Mouse (Mus musculus) layer of hippocampus, adult 8-10 months (tissue): Measurements from ENCODE around the gene Ank3. TPM values are rescaled to one million over a fixed set of nuclear protein-coding genes. Genes with fewer than 3 reads are reported as not detected.
"Not testable (repeated sequence)": the region's sequence is repeated elsewhere in the genome, so short reads cannot be mapped to it uniquely, and the experiment has no call there.

Experiments
- DNase-seq, 2 experiments: peaks; one replicate each; pipeline ENCODE4 v3.0.0; 2022; ENCODE audit warnings: low spot score in 2 of 2
- total RNA-seq, 4 experiments: library from RNA; stranded (reverse); gene quantifications; 2 replicates each; pipeline ENCODE4 v1.2.4; 2022

The Ank3 gene
- total RNA-seq, 4 experiments from 2014 or later = 396 to 490 (median 435) TPM

DNA sequence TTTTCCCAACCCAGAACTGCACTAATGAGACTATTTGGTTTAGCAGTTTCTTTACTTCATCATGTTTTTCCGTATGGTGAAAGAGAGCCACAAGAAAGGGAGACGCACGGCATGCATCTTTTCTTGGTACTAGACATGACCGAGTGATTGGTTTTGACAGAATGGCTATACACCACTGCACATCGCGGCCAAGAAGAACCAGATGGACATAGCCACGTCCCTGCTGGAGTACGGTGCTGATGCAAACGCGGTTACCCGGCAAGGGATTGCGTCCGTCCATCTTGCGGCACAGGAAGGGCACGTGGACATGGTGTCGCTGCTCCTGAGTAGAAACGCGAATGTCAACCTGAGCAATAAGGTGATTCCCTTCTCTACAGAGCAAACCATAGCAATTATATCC, 493.6 kb downstream of the Ank3 start:
- DNase-seq = no peak

DNA sequence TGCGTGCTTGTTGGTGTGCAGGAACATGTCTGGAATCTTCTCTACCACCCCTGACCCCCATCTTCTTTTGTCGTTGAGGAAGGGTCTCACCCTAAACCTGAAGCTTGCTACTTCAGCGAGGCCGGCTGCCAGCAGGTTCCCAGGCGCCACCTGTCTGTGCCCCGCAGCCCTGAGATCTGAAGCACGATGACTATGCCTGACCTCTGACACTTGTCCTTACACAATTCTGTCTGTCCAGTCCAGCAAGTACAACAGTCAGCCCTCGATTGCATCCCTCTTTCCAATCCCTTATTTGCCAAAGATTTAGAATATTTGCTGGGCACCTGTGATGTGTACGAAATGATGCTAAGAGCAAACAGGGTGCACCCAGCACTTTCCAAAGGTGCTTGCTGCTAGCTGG, 497.0 kb downstream of the Ank3 start:
- no peak for DNase-seq

DNA sequence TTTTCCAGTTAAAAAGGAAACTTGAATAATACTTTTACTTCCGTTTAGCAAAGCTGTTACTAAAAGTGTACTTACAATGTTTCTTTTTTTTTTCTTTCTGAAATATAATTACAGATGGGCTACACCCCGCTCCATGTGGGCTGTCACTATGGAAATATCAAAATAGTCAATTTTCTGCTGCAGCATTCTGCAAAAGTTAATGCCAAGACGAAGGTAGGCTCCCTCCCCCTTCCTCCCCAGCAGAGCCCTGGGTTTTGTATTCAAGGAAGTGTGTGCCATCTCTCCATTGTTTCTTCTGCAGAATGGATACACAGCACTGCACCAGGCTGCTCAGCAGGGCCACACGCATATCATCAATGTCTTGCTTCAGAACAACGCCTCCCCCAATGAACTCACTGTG, 499.4 kb downstream of the Ank3 start:
- peak; percentile 43 to 52 for DNase-seq

DNA sequence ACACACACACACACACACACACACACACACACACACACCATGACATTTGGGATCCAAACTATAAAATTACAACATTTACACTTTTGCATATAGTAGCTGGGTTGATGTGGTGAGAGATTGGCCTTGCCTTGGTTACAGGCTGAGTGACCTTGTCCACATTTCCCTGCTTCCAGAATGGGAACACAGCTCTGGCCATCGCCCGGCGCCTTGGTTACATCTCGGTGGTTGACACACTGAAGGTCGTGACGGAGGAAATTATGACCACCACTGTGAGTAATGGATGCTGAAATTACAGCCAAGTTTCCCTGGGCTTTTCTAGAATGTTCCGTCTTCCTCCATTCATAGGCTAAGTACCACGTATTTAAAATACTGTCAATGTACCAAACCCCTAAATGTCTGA, 500.2 kb downstream of the Ank3 start:
- no peak for DNase-seq

DNA sequence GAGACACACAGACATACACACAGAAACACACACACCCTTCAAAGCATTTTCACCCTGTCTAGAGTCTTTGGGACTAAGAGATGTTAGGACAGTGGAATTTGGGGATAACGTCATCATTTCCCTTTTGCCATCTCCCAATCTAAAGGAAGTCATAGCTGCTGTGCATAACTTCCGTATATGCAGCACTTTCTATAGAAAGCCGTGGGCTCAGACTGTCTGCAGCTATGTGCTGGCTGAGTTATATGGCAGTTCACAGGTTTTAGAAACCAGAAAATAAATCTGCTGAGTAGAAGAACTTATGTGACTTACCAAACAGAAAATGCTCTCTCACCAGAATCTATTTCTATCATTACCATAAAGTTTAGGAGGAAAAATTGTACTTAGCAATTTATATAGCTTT, 501.2 kb downstream of the Ank3 start:
- no peak for DNase-seq

DNA sequence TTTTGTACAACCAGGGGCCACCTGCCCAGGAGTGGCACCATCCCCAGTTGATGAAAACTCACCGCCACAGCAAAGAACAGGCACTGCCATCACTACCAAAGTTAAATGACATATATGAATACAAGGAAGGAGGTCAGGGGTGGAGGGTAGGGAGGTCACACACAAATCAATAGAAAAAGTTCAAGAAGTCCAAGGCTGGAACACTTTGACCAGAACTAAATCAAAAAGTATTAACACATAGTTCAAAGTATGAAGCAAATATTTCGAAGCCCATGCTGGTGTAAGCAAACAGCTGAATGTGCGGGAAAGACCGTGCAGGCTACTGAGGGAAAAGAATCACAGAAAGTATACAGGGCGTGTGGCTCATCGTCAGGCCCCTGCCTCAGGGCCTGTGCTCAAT, 503.5 kb downstream of the Ank3 start:
- no peak for DNase-seq

DNA sequence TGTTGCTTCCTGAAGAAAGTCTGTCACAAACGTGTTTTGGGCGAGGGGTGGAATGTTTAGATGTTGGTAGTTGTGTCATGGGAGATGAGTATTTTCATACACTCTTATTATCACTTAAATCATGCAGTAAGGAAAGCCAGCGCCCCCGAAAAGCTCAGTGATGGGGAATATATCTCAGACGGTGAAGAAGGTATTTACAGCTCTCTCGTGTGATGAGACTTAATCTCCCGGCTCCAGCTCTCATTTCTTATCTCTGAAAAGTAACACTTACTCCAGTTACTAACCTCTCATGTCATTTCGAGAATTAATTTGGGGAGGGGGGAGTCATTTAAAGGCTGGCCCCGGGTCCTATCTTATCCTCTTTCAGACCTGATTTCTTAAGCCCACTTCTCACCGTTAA, 505.7 kb downstream of the Ank3 start:
- no peak for DNase-seq

DNA sequence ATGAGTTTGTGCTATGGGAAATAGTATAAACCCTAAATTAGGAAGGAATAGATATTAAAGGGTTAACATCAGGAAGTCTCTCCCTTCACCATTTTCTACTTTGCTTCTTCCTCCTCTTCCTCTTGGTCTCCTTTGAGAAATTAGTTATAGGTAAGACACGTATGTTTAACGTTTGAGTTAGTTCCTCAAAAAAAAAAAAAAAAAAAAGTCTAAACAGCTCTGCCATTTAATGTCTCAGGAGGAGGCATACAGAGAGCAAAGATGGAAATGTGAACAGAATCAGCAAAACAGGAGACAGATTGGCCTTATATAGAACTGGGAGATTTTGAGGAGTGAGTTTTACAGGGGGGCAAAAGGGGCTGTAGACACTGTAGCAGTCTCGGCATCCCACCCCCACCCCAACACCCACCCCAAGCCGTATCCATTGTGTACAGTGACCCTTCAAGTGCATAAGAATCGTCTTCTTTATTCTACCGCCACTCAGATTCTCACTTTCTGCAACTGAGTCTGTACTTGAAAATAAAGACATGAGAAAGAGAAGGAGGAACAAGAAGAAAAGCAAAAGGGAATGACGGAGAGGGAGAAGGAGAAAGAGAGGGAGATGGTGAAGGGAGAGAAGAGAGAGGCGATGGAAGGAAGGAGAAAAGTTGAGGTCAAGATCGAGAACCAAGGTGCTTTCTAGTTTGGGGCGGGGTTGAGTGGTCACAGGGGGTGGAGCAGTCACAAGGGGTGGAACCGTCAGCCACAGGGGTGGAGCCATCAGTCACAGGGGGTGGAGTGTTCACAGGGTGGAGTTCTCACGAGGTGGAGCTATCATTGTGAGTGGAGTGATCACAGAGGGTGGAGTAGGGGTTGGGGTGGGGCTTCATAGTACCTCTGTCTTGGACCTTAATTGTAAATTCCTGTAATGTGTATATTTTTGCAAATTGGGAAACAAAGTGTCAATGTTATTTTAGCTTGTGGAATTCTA, 509.5 kb downstream of the Ank3 start:
- no peak for DNase-seq

DNA sequence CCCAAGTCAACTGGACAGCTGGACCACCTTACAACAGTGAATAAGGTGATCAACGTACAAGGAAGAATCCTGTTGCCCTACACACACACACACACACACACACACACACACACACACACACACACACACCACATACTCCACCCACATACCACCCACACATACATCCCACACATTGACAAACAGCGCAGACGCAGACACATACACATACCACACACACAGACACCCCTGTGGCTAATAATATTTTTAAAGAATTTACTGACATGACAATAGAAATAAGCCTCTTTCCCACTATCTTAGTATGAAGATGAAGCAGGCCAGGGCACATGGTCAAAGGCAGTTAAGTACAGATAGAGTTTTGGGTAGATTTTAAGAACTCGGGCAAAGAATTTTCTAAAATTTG, 511.3 kb downstream of the Ank3 start:
- DNase-seq = no peak

DNA sequence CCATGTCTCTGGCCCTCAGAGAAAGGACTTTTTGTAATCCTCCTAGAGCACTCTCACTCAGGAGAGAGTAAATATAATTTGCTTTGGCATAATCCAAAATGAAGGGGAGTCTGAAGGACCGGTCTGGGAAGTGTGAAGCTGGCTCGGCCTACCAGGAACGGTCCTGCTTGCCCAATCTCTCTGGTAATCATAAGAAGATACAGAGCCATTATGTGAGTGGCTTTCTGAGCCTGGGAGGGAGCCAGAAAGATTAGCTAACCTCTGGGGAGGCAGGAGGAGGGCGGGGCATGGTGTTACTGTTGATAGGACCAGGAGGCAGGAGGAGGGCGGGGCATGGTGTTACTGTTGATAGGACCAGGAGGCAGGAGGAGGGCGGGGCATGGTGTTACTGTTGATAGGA, 511.7 kb downstream of the Ank3 start:
- not testable (repeated sequence) for DNase-seq

DNA sequence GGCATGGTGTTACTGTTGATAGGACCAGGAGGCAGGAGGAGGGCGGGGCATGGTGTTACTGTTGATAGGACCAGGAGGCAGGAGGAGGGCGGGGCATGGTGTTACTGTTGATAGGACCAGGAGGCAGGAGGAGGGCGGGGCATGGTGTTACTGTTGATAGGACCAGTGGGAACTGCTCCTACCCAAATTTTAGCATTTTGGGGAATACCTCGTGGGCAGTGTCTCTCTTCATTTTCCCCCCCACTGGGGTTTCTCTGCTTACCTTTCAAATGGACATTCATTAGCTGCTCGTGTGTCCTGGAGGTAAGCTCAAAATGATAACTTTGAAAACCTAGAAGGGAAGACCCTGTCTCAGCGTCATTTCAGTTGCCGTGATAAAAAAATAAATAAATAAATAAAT, 512.2 kb downstream of the Ank3 start:
- not testable (repeated sequence) for DNase-seq

DNA sequence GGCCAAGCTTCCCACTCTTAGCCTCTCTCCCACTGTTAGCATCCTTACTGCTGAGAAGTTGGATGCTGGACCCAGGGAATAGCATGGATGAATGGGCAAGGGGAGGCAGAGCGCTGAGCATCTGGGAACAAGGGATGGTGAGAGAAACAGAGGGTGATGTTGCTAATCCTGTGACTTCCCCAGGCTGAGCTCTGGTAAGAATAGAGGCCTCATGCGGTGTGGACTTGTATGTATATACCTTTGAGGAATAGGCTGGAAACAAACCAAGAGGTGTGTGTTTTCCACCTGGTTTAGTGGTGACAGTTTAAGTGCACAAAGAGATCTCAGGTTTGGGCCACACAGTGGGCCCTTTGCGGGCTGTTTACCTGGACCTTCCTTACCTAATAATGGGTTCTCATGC, 517.0 kb downstream of the Ank3 start:
- no peak for DNase-seq

DNA sequence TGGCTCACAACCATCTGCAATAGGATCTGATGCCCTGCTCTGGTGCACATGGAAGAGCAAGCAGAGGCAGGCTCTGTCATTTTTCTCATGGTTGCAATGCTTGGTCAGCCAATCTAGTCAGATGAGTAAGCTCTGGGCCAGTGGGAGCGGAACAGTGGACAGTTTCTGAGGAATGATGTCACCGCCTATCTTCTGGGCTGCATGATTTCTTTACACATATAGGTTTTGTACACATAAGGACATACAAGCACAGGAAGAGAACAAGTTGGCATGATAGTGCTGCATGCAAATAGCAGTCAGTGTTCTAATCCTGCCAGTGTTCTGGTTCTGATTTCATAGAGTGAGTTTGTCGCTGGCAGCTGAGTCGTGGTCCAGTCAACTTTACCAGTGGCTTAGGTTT, 517.6 kb downstream of the Ank3 start:
- DNase-seq = no peak

DNA sequence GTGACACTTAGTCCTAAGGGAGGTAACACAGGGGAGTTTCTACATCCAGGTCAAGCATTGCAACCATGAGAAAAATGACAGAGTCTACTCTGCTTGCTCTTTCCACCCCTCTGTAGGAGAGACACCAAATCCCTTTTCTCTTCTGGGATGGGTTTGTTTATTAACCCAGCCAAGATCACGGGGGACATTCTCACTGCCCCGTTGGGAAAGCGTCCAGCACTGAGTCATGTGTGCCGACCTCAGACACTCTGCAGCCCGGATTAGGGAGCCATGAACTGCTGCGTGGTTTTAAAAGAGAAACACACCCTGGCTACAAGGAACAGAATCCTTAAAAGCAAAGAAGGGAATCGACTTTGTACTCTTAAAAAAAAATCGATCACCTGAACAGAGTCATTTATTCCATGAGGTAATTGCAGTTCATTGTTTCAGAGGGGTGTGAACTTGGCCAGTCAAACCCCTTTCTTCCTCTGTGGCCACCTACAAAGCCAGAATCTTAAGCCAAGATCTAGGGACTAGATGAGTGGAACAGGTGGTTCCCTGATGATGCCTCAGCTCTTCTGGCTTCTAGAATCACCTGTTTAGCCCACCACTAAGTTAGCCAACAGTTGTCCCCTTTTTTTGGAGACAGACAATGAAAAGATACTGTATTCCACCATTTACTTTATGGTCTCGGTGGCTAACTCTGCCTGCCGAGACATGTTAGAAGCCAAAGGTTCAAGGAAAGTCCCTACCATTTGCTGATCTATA, 518.3 kb downstream of the Ank3 start:
- no peak for DNase-seq

DNA sequence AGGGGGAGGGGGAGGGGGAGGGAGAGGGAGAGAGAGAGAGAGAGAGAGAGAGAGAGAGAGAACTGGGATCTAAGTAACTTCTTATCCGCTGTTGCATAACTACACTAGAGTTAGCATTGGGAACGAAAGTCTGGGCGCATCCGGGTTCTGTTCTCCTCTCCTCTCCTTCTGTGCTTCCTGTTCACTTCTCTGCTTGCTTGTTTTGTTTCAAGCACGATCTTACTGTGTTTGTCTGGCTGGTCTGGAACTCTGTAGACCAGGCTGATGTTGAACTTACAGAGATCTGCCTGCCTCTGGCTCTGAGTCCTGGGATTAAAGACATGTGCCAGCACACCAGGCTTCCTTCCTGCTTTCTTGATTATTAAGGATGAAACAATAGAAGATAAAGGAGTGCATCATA, 519.1 kb downstream of the Ank3 start:
- no peak for DNase-seq

DNA sequence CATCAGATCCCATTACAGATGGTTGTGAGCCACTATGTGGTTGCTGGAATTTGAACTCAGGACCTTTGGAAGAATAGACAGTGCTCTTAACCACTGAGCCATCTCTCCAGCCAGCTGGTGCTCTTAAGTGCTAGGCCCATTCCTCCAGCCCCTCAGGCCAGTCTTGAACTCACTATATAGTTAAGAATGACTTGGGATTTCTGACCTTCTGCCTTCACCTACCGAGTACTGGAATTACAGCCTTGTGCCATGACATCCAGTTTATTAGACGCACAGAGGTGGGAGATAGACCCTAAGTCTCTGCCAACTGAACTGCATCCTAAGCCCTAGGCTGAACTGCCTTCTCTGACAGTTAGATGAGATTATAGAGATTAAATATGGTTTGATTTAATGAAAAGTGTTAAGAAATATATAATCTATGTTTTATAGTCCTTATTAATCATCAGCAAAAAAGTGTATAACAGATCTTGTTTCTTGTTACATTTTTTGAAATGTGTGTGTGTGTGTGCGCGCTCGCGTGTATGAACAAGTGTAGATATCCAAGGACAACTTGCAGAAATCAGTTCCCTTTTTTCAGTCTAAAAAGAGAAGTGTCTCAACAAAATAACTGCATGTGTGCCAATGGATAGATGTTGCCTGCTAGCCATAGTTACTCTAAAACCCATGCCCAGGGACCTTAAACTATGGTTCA, 520.0 kb downstream of the Ank3 start:
- no peak for DNase-seq

DNA sequence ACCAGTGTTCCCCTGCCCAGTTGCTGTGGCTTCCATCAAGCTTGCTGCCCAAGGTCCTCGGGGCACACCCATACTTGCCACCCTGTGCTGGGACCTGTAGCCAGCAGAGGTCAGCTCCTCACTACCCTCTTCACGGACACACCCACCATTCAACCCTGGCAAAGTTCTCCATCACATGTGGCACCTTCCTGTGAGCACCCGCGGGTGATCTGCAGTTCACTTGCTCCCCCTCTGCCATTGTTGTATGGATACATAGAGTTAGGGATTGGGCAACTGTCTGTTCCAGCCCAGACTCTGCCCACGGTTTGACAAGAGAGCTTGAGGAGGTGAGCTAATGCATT, 520.5 kb downstream of the Ank3 start:
- no peak for DNase-seq

DNA sequence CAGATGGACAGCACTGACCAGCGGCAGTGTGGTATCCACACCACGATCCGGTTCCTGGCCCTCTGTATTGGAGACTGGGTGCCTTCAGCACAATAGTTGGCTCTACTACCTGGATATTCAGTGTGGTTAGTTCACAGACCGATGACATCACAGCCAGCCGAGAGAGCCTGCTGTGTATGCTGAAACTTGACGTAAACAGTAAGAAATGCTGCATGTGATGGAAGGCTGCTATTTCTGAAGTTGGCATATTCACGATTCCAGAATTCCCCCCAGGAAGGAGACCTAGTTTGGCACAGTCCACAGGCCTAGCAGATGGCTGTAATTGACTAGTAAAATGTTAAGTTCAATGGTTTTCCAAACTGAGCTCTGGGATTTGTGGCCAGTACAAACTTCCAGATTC, 521.2 kb downstream of the Ank3 start:
- no peak for DNase-seq

DNA sequence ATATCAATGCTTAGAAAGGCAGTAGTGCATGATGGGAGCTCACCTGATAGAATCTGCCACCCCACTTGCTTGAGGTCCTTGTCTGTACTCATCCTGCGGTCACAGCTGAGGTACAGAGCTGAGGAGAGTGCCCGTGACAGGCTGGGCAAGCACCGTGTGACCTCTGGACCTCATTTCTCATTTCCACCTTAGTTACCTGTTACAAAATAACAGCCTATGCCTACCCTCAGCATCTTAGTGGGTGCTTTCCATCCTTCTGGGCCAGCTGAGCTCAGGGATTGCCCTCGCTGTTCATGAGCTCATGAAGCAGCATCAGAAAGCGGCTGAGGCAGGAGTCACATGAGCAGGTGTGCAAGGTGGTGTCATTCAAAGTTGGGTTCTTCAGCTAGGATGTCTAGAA, 523.5 kb downstream of the Ank3 start:
- no peak for DNase-seq

DNA sequence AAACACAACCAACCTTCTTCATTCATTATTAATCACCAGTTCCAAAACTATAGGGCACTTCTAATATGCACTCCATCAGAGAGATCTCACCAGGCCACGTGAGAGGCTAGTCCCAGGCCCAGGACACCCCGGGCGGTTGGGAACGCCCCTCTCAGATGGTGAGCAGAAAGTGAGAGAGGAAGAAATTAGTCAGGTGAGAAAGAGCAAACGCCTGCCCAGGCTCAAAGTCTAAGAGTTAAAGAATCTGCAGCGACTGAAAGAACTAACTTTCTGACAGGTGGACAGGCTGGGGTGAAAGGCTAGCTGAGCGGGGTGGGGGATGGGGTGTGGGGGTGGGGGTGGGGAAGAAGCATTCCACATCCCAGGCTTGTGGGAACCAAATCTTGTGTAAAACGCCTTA, 525.2 kb downstream of the Ank3 start:
- no peak for DNase-seq

DNA sequence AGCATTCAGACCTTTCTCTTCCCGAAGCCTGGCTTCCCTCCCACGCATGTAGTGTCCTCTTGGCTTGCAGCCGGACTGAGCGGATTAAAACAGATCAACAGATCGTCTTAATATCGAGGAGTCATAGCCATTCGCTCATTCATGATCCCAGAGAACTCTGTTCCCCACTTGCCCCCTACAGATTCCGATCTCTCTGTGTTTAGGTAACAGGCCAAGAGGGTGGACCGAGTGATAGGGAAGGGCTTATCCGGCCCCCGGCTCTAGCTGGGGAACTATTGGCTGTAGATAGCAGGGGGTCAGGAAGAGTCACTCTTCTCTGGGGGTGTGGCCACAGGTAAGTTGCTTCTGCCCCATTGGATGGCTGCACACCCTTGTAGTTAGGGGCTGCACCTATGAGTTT, 525.7 kb downstream of the Ank3 start:
- no peak for DNase-seq

DNA sequence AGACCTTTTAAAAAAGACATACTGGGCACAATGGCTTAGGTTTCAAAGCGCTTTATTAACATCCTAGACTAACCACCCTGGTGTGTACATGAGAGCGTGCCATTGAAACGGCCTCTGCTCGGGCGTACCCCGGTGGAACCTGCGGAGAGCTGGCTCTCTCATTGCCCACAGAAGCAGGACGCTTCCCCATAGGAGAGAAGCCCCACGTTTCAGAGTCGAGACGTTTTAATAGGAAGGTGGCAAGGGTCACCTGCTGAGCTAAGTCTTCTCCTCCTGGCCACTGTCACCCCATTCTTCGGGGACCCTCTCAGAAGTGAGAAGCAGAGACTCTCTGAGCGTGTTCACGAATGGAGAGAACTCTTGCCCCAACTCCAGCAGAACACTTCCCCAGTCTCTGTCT, 526.3 kb downstream of the Ank3 start:
- no peak for DNase-seq
